Mouse (Mus musculus) hindbrain, embryonic 16.5 days (tissue): Measurements from ENCODE around the gene Nsmce4a. TPM values are rescaled to one million over a fixed set of nuclear protein-coding genes. Genes with fewer than 3 reads are reported as not detected.

Source experiments
- ATAC-seq: fragments of 200-750 bp; cut with Nextera tagmentation; 2 replicates; pipeline ENCODE4 v1.8.0; 2017; ENCODE audit warnings: moderate TSS enrichment, moderate library complexity
- H3K27ac ChIP-seq: fragments of 300-500 bp; sonication (generic); 2 replicates; pipeline ENCODE4 v1.5.1; 2014; ENCODE audit warnings: low read depth, mild to moderate bottlenecking, control low read depth, low read length, moderate library complexity
- H3K27me3 ChIP-seq: fragments of 300-500 bp; sonication (generic); replicated peaks from 2 replicates; pipeline ENCODE4 v1.6.1; 2014; ENCODE audit warnings: low read length; ENCODE audit not compliant: control insufficient read depth, insufficient read depth
- H3K36me3 ChIP-seq: fragments of 300-500 bp; sonication (generic); 2 replicates; pipeline ENCODE4 v1.6.1; 2014; ENCODE audit warnings: mild to moderate bottlenecking, low read length, moderate library complexity, mixed read lengths; ENCODE audit not compliant: control insufficient read depth, insufficient read depth
- H3K4me1 ChIP-seq: fragments of 300-500 bp; sonication (generic); 2 replicates; pipeline ENCODE4 v1.6.1; 2014; ENCODE audit warnings: low read depth, low read length; ENCODE audit not compliant: control insufficient read depth, insufficient read depth
- H3K4me2 ChIP-seq: fragments of 300-500 bp; sonication (generic); 2 replicates; pipeline ENCODE4 v1.6.1; 2014; ENCODE audit warnings: mild to moderate bottlenecking, low read length, control low read depth, moderate library complexity
- H3K4me3 ChIP-seq: fragments of 300-500 bp; sonication (generic); 2 replicates; pipeline ENCODE4 v1.5.1; 2014; ENCODE audit warnings: mild to moderate bottlenecking, low read length, control low read depth, moderate library complexity
- H3K9ac ChIP-seq: fragments of 300-500 bp; sonication (generic); 2 replicates; pipeline ENCODE4 v1.6.1; 2014; ENCODE audit warnings: low read depth, mild to moderate bottlenecking, control low read depth, low read length, moderate library complexity
- H3K9me3 ChIP-seq: fragments of 300-500 bp; sonication (generic); 2 replicates; pipeline ENCODE4 v1.6.1; 2014; ENCODE audit warnings: mild to moderate bottlenecking, low read length, moderate library complexity; ENCODE audit not compliant: control insufficient read depth
- WGBS: fragments of 180-500 bp; shearing (Covaris S2); extraction: QIAGEN DNeasy Blood & Tissue Kit; methylation state at CpG from one replicate; pipeline ENCODE4 v1.1.7; 2014; 5-methylcytosine and 5-hydroxymethylcytosine counted together
- polyA plus RNA-seq: library from polyadenylated mRNA; unstranded; fragments of >200 nt; fragmentation: Nextera tagmentation; extraction: Ambion mirVana; gene quantifications from 2 replicates; pipeline ENCODE4 v1.2.1, GENCODE M21; 2015

Gene Nsmce4a
- polyA plus RNA-seq, 1 experiment from 2014 or later, result 72.9 TPM

DNA sequence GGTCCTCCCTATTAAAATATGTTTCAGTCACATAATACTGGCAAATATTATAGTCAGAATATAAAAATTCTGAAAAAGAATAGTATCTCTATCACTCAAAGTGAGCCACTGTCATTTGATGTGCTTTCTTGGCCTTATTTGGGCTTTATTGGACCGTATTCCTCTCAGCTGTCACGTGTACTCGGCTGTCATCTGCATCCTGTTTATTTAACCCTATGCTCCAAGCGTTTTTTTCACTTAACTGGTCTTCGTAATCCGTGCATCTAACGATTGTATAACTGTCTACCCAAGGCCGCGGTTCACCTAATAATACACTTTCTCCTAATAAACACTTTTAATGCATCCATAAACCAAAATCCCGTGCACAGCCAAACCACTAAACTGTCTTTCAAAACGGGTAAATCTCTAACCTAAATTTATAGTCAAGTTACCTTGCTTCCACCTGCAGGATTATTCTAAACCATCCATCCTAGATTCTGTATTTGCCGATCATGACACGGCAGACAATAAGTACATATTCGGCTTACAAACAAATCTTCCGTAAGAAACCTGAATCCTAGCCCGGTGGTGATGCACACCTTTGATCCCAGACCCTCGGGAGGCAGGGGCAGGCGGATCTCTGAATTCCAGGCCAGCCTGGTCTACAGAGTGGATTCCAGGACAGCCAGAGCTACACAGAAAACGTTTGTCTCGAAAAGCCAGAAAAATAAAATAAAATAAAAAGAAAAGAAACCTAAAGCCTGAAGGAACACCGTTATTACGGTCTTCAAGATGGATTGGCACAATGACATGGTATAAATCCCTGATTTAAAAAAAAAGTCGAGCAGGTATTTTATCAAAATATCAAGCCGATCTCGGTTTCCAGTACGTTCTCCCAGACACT, 54.5 kb downstream of the Nsmce4a start:
- no peaks in the 10 kb centered on the region for H3K9me3 ChIP-seq
- H3K4me2 ChIP-seq, result peak overlapping the region; percentile 63
- peak overlapping the region; percentile 98 for H3K27ac ChIP-seq
- no peaks in the 10 kb centered on the region for H3K36me3 ChIP-seq
- H3K27me3 ChIP-seq, result no peaks in the 10 kb centered on the region
- H3K4me3 ChIP-seq, result peak overlapping the region; percentile 87
- 42% methylated on average over 26 of the region's 26 CpGs for WGBS
- H3K9ac ChIP-seq, result peak overlapping the region; percentile 97
- peaks cover 20% of the 10 kb centered on the region for H3K4me1 ChIP-seq
- ATAC-seq, result no peak

DNA sequence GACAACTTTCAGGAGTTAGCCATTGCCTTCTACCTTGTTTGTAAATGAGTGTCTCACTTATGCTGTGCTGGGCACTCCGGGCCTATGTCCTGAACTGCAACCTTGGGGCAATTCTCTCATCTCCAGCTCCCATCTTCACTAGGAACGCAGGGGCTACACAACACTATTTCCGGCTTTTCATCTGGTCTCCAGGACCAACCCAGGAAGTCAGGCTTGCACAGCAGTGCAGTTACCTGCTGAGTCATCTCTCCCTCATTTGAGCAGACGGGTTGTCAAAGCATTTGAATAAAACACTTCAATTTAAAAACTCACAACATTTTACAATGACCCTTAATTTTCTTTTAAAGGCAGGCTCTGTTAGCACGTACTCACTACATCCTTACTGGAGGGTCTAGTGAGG, 62.7 kb downstream of the Nsmce4a start:
- Histone ChIP-seq H3K4me1 (no peaks in the 10 kb centered on the region), H3K9ac (no peak overlapping the region), H3K27me3 (no peaks in the 10 kb centered on the region), H3K36me3 (peaks cover 28% of the 10 kb centered on the region), H3K4me3 (no peak overlapping the region), H3K4me2 (no peak overlapping the region), H3K27ac (no peak overlapping the region), H3K9me3 (no peaks in the 10 kb centered on the region)
- no peak for ATAC-seq
- 96% methylated on average over 5 of the region's 5 CpGs for whole genome bisulfite sequencing

DNA sequence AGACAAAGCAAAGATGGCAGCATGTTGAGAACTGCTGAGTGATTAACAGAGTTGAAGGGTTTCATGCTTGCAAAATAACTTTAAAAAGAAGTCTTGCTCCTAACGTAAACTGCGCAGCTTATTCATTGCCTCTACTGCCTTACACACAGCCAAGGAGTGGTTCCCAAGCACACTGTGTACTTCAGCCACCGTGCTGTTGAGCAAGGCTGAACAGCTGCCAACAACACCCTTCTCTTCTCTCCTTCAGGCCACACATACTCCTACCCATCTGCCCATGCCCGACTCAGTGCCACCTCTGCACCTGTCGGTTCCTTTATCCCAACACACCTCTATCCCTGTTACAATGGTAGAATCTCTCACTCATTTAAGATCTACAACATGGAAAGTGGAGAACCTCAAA, 69.9 kb downstream of the Nsmce4a start:
- Histone ChIP-seq H3K4me3 (no peak overlapping the region), H3K4me1 (no peaks in the 10 kb centered on the region), H3K4me2 (no peak overlapping the region), H3K9ac (no peak overlapping the region), H3K36me3 (peaks cover 34% of the 10 kb centered on the region), H3K27ac (no peak overlapping the region), H3K27me3 (no peaks in the 10 kb centered on the region), H3K9me3 (no peaks in the 10 kb centered on the region)
- ATAC-seq, result no peak
- WGBS, result 93% methylated on average over 5 of the region's 5 CpGs

DNA sequence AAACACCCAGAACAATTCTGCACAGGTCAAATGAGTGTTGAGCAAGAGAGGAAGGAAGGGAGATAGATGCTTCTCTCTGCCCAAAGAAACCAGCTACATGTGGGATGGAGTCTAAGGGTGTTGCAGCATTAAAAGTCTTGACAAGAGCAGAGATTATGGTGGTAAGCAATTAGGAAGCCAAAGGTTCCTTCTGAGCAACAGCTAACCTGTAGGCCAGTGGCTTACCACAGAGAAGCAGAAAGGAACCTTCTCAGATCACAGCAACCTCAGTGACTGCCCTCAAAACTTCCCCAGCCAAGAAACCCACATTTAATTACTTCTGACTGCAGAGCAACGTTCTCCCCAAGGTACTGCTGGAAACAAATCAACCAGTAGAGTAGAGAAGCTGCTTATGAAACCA, 71.4 kb downstream of the Nsmce4a start:
- ATAC-seq, result no peak
- Histone ChIP-seq H3K9ac (no peak overlapping the region), H3K4me3 (no peak overlapping the region), H3K4me2 (no peak overlapping the region), H3K36me3 (peaks cover 28% of the 10 kb centered on the region), H3K4me1 (no peaks in the 10 kb centered on the region), H3K27ac (no peak overlapping the region), H3K27me3 (no peaks in the 10 kb centered on the region), H3K9me3 (no peaks in the 10 kb centered on the region)
- WGBS, result 78% methylated on average over 1 of the region's 1 CpGs

DNA sequence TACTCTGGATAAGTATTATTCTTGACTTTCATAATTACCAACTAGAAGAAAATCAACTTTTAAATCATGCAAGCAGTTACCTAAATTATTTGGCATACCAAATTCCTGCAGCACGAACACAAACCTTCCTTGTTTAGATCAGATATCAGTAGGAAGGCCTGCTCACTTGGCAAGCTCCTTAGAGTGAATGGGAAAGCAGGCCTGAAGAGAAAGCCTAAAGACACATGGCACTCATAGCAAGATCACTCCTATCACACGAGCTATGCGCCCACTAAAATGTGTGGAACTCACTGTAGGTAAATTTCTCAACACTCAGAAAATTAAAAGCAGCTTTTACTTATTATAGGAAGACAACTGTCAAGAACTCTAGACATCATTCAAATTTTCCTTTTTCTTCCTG, 79.6 kb downstream of the Nsmce4a start:
- no peak overlapping the region for H3K4me3 ChIP-seq
- ATAC-seq, result no peak
- WGBS, result 79% methylated on average over 3 of the region's 3 CpGs
- no peak overlapping the region for H3K4me2 ChIP-seq
- no peak overlapping the region for H3K27ac ChIP-seq
- no peak overlapping the region for H3K9ac ChIP-seq
- no peaks in the 10 kb centered on the region for H3K27me3 ChIP-seq
- peaks cover 4% of the 10 kb centered on the region; the same call in 1 of the 2 replicates for H3K36me3 ChIP-seq
- H3K9me3 ChIP-seq, result no peaks in the 10 kb centered on the region
- H3K4me1 ChIP-seq, result peaks cover 2% of the 10 kb centered on the region; the same call in 1 of the 2 replicates

DNA sequence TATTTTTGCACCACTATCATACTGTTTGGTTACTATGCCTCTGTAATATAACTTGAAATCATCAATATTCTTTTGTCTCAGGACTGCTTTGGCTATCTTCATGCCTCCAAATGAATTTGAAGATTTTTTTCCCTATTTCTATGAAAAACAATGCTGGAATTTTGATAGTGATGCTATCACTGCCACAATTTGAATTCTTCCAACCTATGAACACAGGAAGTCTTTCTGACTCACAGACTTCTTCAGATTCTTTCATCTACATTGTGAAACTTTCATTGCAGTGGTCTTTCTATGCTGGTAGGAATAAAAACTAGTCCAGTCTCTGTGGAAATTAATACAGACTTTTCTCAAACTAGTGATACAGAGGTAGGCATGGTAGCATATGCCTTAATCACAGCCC, 80.9 kb downstream of the Nsmce4a start:
- peaks cover 2% of the 10 kb centered on the region; the same call in 1 of the 2 replicates for H3K9me3 ChIP-seq
- H3K27me3 ChIP-seq, result no peaks in the 10 kb centered on the region
- H3K4me1 ChIP-seq, result peaks cover 2% of the 10 kb centered on the region; the same call in 1 of the 2 replicates
- H3K4me2 ChIP-seq, result no peak overlapping the region
- H3K27ac ChIP-seq, result no peak overlapping the region
- H3K36me3 ChIP-seq, result peaks cover 7% of the 10 kb centered on the region
- no peak overlapping the region for H3K9ac ChIP-seq
- no peak overlapping the region for H3K4me3 ChIP-seq
- ATAC-seq, result no peak

Other genes with a start within 250 kb of the Nsmce4a start
- gene Ate1, start 52.7 kb downstream of the Nsmce4a start, polyA plus RNA-seq, result 102 and 109 TPM in 2 replicates
- 49.7 and 57.8 TPM in 2 replicates for gene Tacc2, start 4.3 kb upstream of the Nsmce4a start, polyA plus RNA-seq
- gene Btbd16, start 201.0 kb upstream of the Nsmce4a start, polyA plus RNA-seq, result not detected in 2 replicates